Mouse (Mus musculus) kidney, postnatal 14 days (tissue): ENCODE data around the gene Aldh3b2.

ENCODE experiments used
- DNase-seq: peaks from one replicate; pipeline ENCODE4 v3.0.0; 2022; ENCODE audit warnings: mixed read lengths

Aldh3b2 gene

GRCm38 (mm10) chr19:3972229-3972628 is at the start of gene Aldh3b2:
Aldh3b2 (plus strand) TSS chr19:3972328.
- DNase-seq, result no peak

- no peak for DNase-seq
These were observed 49.3 kb upstream of the Aldh3b2 start for GRCm38 (mm10) chr19:3922661-3923371.

GRCm38 (mm10) chr19:3923586-3923985 is 48.5 kb upstream of the Aldh3b2 start:
- DNase-seq, result peak; percentile 67

- DNase-seq, result no peak
These were observed 47.9 kb upstream of the Aldh3b2 start for GRCm38 (mm10) chr19:3924190-3924589.

- no peak for DNase-seq
These were observed 47.3 kb upstream of the Aldh3b2 start for GRCm38 (mm10) chr19:3924868-3925267.

GRCm38 (mm10) chr19:3925859-3926258 is 46.3 kb upstream of the Aldh3b2 start:
- no peak for DNase-seq

- no peak for DNase-seq
These were observed 45.8 kb upstream of the Aldh3b2 start for GRCm38 (mm10) chr19:3926279-3926678.

- DNase-seq, result no peak
These were observed 45.4 kb upstream of the Aldh3b2 start for GRCm38 (mm10) chr19:3926685-3927084.

GRCm38 (mm10) chr19:3927989-3928388 is 44.1 kb upstream of the Aldh3b2 start:
- no peak for DNase-seq

GRCm38 (mm10) chr19:3928779-3929178 is 43.3 kb upstream of the Aldh3b2 start:
- DNase-seq, result no peak

GRCm38 (mm10) chr19:3929211-3929941 is 42.8 kb upstream of the Aldh3b2 start, which contains the start of gene Aldh3b1:
Aldh3b1 (minus strand) TSS chr19:3929808.
- peak; percentile 95 for DNase-seq

GRCm38 (mm10) chr19:3930262-3931057 is 41.7 kb upstream of the Aldh3b2 start:
- DNase-seq, result no peak

- no peak for DNase-seq
These were observed 40.4 kb upstream of the Aldh3b2 start for GRCm38 (mm10) chr19:3931716-3932115.

GRCm38 (mm10) chr19:3935032-3935895 is 36.9 kb upstream of the Aldh3b2 start, which contains the start of gene Unc93b1:
Unc93b1 (plus strand) TSS chr19:3935186.
- peak; percentile 79 for DNase-seq

GRCm38 (mm10) chr19:3935896-3936850 is 36.0 kb upstream of the Aldh3b2 start:
- DNase-seq, result peak; percentile 68

- DNase-seq, result no peak
These were observed 29.8 kb upstream of the Aldh3b2 start for GRCm38 (mm10) chr19:3942315-3942714.

- DNase-seq, result peak; percentile 55
These were observed 29.0 kb upstream of the Aldh3b2 start for GRCm38 (mm10) chr19:3942986-3943735.

- DNase-seq, result peak; percentile 71
These were observed 26.1 kb upstream of the Aldh3b2 start for GRCm38 (mm10) chr19:3945872-3946564.

- peak; percentile 81 for DNase-seq
These were observed 25.4 kb upstream of the Aldh3b2 start for GRCm38 (mm10) chr19:3946715-3947114.

- DNase-seq, result no peak
These were observed 24.3 kb upstream of the Aldh3b2 start for GRCm38 (mm10) chr19:3947813-3948212.
